Mouse (Mus musculus): ENCODE data around the gene Sycp2. TPM values are rescaled to one million over a fixed set of nuclear protein-coding genes. Genes with fewer than 3 reads are reported as not detected.

Gene Sycp2
- total and polyA plus RNA-seq, 2 experiments: not detected

GRCm38 (mm10) chr2:178437311-178437710 is 29.8 kb upstream of the Sycp2 start:
- Histone ChIP-seq H3K36me3 (ENCODE audit: control insufficient read depth, insufficient read depth, low read length) (no peaks in the 10 kb centered on the region), H3K9ac (ENCODE audit: low read depth, low read length) (no peak overlapping the region), H3K27me3 (ENCODE audit: control insufficient read depth, insufficient read depth, low read length) (no peaks in the 10 kb centered on the region), H3K4me3 (ENCODE audit: insufficient read depth, low read depth, low read length) (no peak overlapping the region), H3K79me2 (ENCODE audit: control insufficient read depth, insufficient read depth, low read length) (no peaks in the 10 kb centered on the region), H3K4me1 (ENCODE audit: control insufficient read depth, insufficient read depth, low read length) (no peaks in the 10 kb centered on the region), H3K27ac (replicated peaks; ENCODE audit: insufficient read depth, low read depth, low read length) (no peak overlapping the region)
- TF ChIP-seq POLR2A (IDR thresholded peaks at IDR 0.05; ENCODE audit: extremely low read depth, insufficient read depth, low read length) (no peak), CTCF (IDR thresholded peaks at IDR 0.05; ENCODE audit: low read depth, low read length) (no peak)
- no peak for DNase-seq (ENCODE audit: extremely low read depth, low read depth, low spot score)
- WGBS: 71% methylated on average over 9 of the region's 9 CpGs

GRCm38 (mm10) chr2:178433903-178434302 is 26.4 kb upstream of the Sycp2 start:
- 89% methylated on average over 2 of the region's 2 CpGs for whole genome bisulfite sequencing
- no peaks in the 10 kb centered on the region for H3K27me3 ChIP-seq (ENCODE audit: control insufficient read depth, insufficient read depth, low read length)

GRCm38 (mm10) chr2:178433495-178433894 is 26.0 kb upstream of the Sycp2 start:
- WGBS: 69% methylated on average over 2 of the region's 2 CpGs
- no peak for DNase-seq (ENCODE audit: extremely low read depth, low read depth, low spot score)
- Histone ChIP-seq H3K27me3 (ENCODE audit: control insufficient read depth, insufficient read depth, low read length) (no peaks in the 10 kb centered on the region), H3K36me3 (ENCODE audit: control insufficient read depth, insufficient read depth, low read length) (no peaks in the 10 kb centered on the region), H3K4me3 (ENCODE audit: insufficient read depth, low read depth, low read length) (no peak overlapping the region), H3K9ac (ENCODE audit: low read depth, low read length) (no peak overlapping the region), H3K27ac (replicated peaks; ENCODE audit: insufficient read depth, low read depth, low read length) (no peak overlapping the region), H3K4me1 (ENCODE audit: control insufficient read depth, insufficient read depth, low read length) (no peaks in the 10 kb centered on the region), H3K79me2 (ENCODE audit: control insufficient read depth, insufficient read depth, low read length) (no peaks in the 10 kb centered on the region)
- TF ChIP-seq CTCF (IDR thresholded peaks at IDR 0.05; ENCODE audit: low read depth, low read length) (no peak), POLR2A (IDR thresholded peaks at IDR 0.05; ENCODE audit: extremely low read depth, insufficient read depth, low read length) (no peak)

More at GRCm38 (mm10) chr2:178433903-178434302, 26.4 kb upstream of the Sycp2 start:
- H3K27ac ChIP-seq (replicated peaks; ENCODE audit: insufficient read depth, low read depth, low read length): no peak overlapping the region
- H3K4me1 ChIP-seq (ENCODE audit: control insufficient read depth, insufficient read depth, low read length): no peaks in the 10 kb centered on the region
- H3K36me3 ChIP-seq (ENCODE audit: control insufficient read depth, insufficient read depth, low read length): no peaks in the 10 kb centered on the region
- TF ChIP-seq POLR2A (IDR thresholded peaks at IDR 0.05; ENCODE audit: extremely low read depth, insufficient read depth, low read length) (no peak), CTCF (IDR thresholded peaks at IDR 0.05; ENCODE audit: low read depth, low read length) (no peak)
- DNase-seq (ENCODE audit: extremely low read depth, low read depth, low spot score): no peak
- H3K4me3 ChIP-seq (ENCODE audit: insufficient read depth, low read depth, low read length): no peak overlapping the region
- no peaks in the 10 kb centered on the region for H3K79me2 ChIP-seq (ENCODE audit: control insufficient read depth, insufficient read depth, low read length)
- H3K9ac ChIP-seq (ENCODE audit: low read depth, low read length): no peak overlapping the region

- 93% methylated on average over 4 of the region's 4 CpGs for WGBS
These were observed 22.7 kb upstream of the Sycp2 start, which contains the start of gene Cdh26 for GRCm38 (mm10) chr2:178430231-178430630. Cdh26 (plus strand) TSS chr2:178430531.

GRCm38 (mm10) chr2:178429426-178429825 is 21.9 kb upstream of the Sycp2 start:
- Histone ChIP-seq H3K79me2 (ENCODE audit: control insufficient read depth, insufficient read depth, low read length) (no peaks in the 10 kb centered on the region), H3K36me3 (ENCODE audit: control insufficient read depth, insufficient read depth, low read length) (no peaks in the 10 kb centered on the region), H3K27ac (replicated peaks; ENCODE audit: insufficient read depth, low read depth, low read length) (no peak overlapping the region), H3K27me3 (ENCODE audit: control insufficient read depth, insufficient read depth, low read length) (no peaks in the 10 kb centered on the region), H3K9ac (ENCODE audit: low read depth, low read length) (no peak overlapping the region), H3K4me3 (ENCODE audit: insufficient read depth, low read depth, low read length) (no peak overlapping the region), H3K4me1 (ENCODE audit: control insufficient read depth, insufficient read depth, low read length) (no peaks in the 10 kb centered on the region)
- no peak for DNase-seq (ENCODE audit: extremely low read depth, low read depth, low spot score)
- 50% methylated on average over 6 of the region's 6 CpGs for WGBS
- TF ChIP-seq CTCF (IDR thresholded peaks at IDR 0.05; ENCODE audit: low read depth, low read length): no peak
- no peak for TF ChIP-seq POLR2A (IDR thresholded peaks at IDR 0.05; ENCODE audit: extremely low read depth, insufficient read depth, low read length)

More at GRCm38 (mm10) chr2:178430231-178430630, 22.7 kb upstream of the Sycp2 start, which contains the start of gene Cdh26:
- H3K4me3 ChIP-seq (ENCODE audit: insufficient read depth, low read depth, low read length): no peak within 1 kb of the TSS
- no peak for DNase-seq (ENCODE audit: extremely low read depth, low read depth, low spot score)
- no peaks in the 10 kb centered on the region for H3K27me3 ChIP-seq (ENCODE audit: control insufficient read depth, insufficient read depth, low read length)
- H3K36me3 ChIP-seq (ENCODE audit: control insufficient read depth, insufficient read depth, low read length): no peaks in the 10 kb centered on the region
- H3K4me1 ChIP-seq (ENCODE audit: control insufficient read depth, insufficient read depth, low read length): no peaks in the 10 kb centered on the region
- no peak within 1 kb of the TSS for H3K27ac ChIP-seq (replicated peaks; ENCODE audit: insufficient read depth, low read depth, low read length)
- TF ChIP-seq CTCF (IDR thresholded peaks at IDR 0.05; ENCODE audit: low read depth, low read length): no peak
- no peak for TF ChIP-seq POLR2A (IDR thresholded peaks at IDR 0.05; ENCODE audit: extremely low read depth, insufficient read depth, low read length)
- no peak within 1 kb of the TSS for H3K9ac ChIP-seq (ENCODE audit: low read depth, low read length)
- no peaks in the 10 kb centered on the region for H3K79me2 ChIP-seq (ENCODE audit: control insufficient read depth, insufficient read depth, low read length)

GRCm38 (mm10) chr2:178428676-178429075 is 21.2 kb upstream of the Sycp2 start:
- H3K27me3 ChIP-seq (ENCODE audit: control insufficient read depth, insufficient read depth, low read length): no peaks in the 10 kb centered on the region
- no peak overlapping the region for H3K27ac ChIP-seq (replicated peaks; ENCODE audit: insufficient read depth, low read depth, low read length)
- TF ChIP-seq POLR2A (IDR thresholded peaks at IDR 0.05; ENCODE audit: extremely low read depth, insufficient read depth, low read length): no peak
- H3K4me3 ChIP-seq (ENCODE audit: insufficient read depth, low read depth, low read length): no peak overlapping the region
- WGBS: 83% methylated on average over 4 of the region's 4 CpGs
- H3K4me1 ChIP-seq (ENCODE audit: control insufficient read depth, insufficient read depth, low read length): no peaks in the 10 kb centered on the region
- no peak for DNase-seq (ENCODE audit: extremely low read depth, low read depth, low spot score)
- H3K79me2 ChIP-seq (ENCODE audit: control insufficient read depth, insufficient read depth, low read length): no peaks in the 10 kb centered on the region
- H3K36me3 ChIP-seq (ENCODE audit: control insufficient read depth, insufficient read depth, low read length): no peaks in the 10 kb centered on the region
- H3K9ac ChIP-seq (ENCODE audit: low read depth, low read length): no peak overlapping the region

Data from liver, adult 2 months (tissue).